Mouse (Mus musculus): ENCODE results near the gene Lca5. TPM values are rescaled to one million over a fixed set of nuclear protein-coding genes. Genes with fewer than 3 reads are reported as not detected.

The Lca5 gene
- total RNA-seq, 2 experiments from 2014 or later: 3.4 to 4.8 TPM

- intact Hi-C loops (cut with DNase I): no loop called here
- no peak for DNase-seq
Observed at GRCm38 (mm10) chr9:83398260-83398659, 42.7 kb downstream of the Lca5 start.

GRCm38 (mm10) chr9:83395456-83395855 lies 45.5 kb downstream of the Lca5 start:
- intact Hi-C loops (cut with DNase I): no loop called here
- no peak for DNase-seq

- DNase-seq: no peak
Observed at GRCm38 (mm10) chr9:83391996-83392395, 48.9 kb downstream of the Lca5 start.

GRCm38 (mm10) chr9:83389570-83389969 lies 51.4 kb downstream of the Lca5 start:
- intact Hi-C loops (cut with DNase I): no loop called here
- no peak for DNase-seq

More at GRCm38 (mm10) chr9:83391996-83392395, 48.9 kb downstream of the Lca5 start:
- intact Hi-C loops (cut with DNase I): no loop called here

- intact Hi-C loops (cut with DNase I): no loop called here
- DNase-seq: no peak
Observed at GRCm38 (mm10) chr9:83386264-83386855, 54.6 kb downstream of the Lca5 start.

DNA sequence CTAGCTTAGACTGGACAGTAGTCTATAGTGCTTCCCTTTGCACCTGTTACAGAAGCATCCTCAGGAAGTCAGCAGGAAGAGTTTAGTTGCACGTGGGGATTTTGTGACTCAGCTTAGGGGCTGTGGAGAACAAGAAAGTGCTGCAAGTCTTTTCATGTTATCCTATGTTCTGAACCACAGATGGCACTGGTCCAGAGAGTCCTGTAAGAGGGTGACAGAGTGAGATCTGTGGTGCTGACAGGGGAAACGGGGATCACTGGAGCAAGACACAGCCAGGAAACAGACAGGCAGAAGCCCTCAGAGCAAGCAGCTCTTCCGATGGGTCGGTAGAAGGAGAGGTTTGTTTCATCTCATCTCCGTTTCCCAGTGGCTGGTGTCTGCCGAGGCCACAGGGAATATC lies 55.6 kb downstream of the Lca5 start:
- intact Hi-C loops (cut with DNase I): no loop called here

GRCm38 (mm10) chr9:83383235-83383634 lies 57.7 kb downstream of the Lca5 start:
- DNase-seq: no peak
- intact Hi-C loops (cut with DNase I): no loop called here

More for the DNA sequence above, 55.6 kb downstream of the Lca5 start:
- DNase-seq: no peak

GRCm38 (mm10) chr9:83382775-83383174 lies 58.2 kb downstream of the Lca5 start:
- intact Hi-C loops (cut with DNase I): no loop called here
- peak in 1 of 2 experiments; percentile 28 for DNase-seq

DNA sequence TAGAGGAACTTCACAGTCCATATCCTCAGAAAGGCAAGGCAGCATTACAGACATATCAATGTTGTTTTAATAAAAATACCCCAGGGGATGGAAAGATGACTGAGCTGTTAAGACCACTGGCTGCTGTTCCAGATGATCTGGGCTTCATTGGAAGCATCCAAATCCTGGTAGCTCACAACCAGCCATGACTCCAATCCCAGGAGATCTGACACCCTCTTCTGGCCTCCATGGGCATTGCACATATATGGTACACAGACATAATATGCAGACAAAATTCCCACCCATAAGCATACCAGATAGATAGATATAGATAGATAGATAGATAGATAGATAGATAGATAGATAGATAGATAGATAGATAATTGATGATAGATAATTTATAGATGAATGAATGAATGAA lies 59.6 kb downstream of the Lca5 start:
- intact Hi-C loops (cut with DNase I): no loop called here
- peak in 1 of 2 experiments; percentile 24 for DNase-seq

- intact Hi-C loops (cut with DNase I): loop anchor here (5.0 kb wide), 1 partner anchor 233 kb away; no protein-coding TSS in a partner anchor
- no peak for DNase-seq
Observed at GRCm38 (mm10) chr9:83379661-83380060, 61.3 kb downstream of the Lca5 start.

DNA sequence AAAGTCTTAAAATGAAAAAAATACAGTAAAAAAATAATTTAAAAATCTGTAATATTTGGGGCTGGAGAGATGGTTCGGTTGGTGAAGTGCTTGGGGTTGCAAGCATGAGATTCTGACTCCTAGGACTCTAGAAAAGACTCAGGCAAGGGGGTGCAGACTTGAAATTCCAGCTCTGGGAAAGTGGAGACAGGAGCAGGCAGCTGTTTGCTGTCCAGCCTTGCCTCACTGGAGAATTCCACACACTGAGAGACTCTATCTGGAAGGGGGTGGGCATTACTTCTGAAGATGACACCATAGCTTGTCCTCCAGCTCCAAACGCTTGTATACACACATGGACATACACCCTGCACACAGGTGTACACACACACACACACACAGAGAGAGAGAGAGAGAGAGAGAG lies 63.8 kb downstream of the Lca5 start:
- intact Hi-C loops (cut with DNase I): loop anchor here (5.0 kb wide), 1 partner anchor 235 kb away; no protein-coding TSS in a partner anchor

DNA sequence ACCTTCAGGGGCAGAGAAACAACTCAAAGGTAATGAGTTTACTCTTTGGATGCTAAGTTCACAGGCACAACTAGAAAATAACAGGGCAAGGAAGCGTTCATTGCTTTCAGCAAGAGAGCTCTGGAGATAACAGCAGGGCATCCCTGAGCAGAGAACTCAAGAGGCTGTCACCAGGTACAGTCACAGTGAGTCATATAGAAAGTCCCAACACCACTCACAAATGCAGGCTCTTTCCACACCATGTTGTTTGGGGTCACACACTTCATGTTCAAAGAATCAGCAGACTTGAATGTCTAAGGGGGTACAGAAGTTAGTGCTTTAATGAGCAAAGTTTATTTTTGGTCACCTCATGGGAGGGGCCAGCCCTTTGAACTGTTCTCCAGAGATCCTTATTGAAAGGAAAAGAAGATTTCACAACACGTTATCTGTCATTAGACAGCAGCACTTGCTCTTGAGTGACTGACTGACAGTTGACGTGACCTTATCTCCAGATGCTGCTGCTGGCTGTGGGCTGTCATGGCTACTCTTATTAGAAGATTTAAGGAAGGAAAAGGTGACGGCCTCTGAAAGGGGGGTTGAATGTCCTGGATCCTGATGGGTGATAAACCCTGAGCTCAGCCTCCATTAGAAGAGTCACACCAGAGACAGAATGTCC lies 65.3 kb downstream of the Lca5 start:
- intact Hi-C loops (cut with DNase I): loop anchor here (5.0 kb wide), 1 partner anchor 237 kb away; no protein-coding TSS in a partner anchor
- DNase-seq: no peak

More for the DNA sequence above, 63.8 kb downstream of the Lca5 start:
- DNase-seq: no peak

DNA sequence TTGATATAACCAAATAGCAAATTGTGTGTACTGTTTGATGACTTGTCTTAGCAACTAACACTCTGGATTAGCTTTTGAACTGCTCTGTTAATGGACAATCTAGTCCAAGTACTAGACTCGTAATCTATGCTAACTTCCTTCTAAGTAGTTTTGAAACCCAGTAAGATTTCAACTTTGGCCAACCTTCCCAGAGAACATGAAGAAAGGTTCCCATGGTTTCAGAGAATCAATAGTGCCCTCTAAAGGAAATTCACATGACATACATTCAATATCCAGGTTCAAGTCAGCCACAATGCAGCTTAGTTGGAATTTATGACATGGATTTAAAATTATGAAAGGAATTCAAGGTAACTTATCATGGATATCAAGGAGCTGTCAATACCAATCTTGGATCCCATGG lies 70.0 kb downstream of the Lca5 start:
- intact Hi-C loops (cut with DNase I): no loop called here
- no peak for DNase-seq

- peak in 1 of 2 experiments; percentile 52 for DNase-seq
- intact Hi-C loops (cut with DNase I): no loop called here
Observed at GRCm38 (mm10) chr9:83368234-83368633, 72.7 kb downstream of the Lca5 start.

DNA sequence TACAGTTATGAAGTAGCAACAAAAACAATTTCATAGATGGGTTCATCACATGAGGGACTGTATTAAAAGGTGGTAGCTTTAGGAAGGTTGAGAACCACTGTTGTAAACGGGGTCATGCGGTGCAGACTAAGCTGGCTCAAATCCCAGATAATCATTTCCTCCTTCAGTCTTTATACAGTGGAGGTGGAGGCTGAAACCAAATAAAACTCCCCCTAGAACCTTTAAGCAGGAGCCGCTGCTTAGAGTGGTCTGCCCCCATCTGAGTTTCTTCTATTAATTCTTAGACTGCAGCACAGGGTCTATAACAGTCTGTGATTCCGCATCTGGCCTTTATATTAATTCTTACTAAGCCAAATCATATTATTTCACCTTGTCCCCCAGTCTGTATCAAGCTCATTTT lies 85.1 kb downstream of the Lca5 start:
- no peak for DNase-seq
- intact Hi-C loops (cut with DNase I): no loop called here

- DNase-seq: no peak
- intact Hi-C loops (cut with DNase I): no loop called here
Observed at GRCm38 (mm10) chr9:83353316-83353715, 87.6 kb downstream of the Lca5 start.

DNA sequence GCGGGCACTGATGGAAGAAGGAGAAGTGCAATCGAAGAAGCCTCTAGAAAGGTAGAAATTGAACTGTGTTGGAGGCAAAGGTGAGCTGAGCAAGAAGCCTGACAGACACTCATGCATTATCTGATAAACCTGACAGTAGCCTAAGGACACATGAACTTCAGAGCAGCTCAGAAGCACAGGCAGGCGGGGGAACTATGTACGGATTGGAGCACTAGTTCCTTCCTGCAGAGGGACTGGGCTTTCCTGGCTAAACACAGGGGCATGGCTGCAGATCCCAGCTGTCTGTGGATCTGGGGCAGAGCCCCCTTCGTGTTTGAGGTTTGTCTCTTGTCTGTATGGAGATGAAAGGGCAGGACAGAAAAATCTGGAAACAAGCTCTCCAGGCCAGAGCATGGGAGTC lies 89.8 kb downstream of the Lca5 start:
- intact Hi-C loops (cut with DNase I): no loop called here
- no peak for DNase-seq

DNA sequence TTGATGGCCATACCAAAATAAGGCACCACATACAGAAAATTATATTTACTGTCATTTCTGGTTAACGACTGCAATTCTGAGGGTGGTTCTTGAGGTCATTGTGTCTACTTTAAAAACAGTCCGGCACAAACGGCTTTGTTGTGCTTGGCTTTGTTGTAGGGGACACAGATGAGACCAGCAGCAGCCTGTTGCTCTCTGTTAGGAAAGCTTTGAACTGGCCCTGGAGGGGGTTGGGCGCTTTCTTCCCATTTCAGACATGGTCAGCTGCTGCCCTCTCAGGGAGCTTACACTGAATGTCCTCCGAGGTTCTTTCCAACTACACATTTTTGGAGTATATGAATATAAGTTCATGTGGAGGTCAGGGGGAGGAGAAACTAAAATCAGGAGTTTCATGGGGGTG lies 90.3 kb downstream of the Lca5 start:
- peak; percentile 53 to 69 for DNase-seq
- intact Hi-C loops (cut with DNase I): no loop called here

GRCm38 (mm10) chr9:83349905-83350304 lies 91.0 kb downstream of the Lca5 start:
- intact Hi-C loops (cut with DNase I): loop anchor here (5.0 kb wide), 1 partner anchor 378 kb away; no protein-coding TSS in a partner anchor
- DNase-seq: no peak

- intact Hi-C loops (cut with DNase I): loop anchor here (5.0 kb wide), 1 partner anchor 377 kb away; no protein-coding TSS in a partner anchor
- peak; percentile 26 to 40 for DNase-seq
Observed at GRCm38 (mm10) chr9:83349504-83349903, 91.4 kb downstream of the Lca5 start.

GRCm38 (mm10) chr9:83347521-83347920 lies 93.4 kb downstream of the Lca5 start:
- no peak for DNase-seq
- intact Hi-C loops (cut with DNase I): loop anchor here (5.0 kb wide), 1 partner anchor 375 kb away; no protein-coding TSS in a partner anchor

Measured in heart, postnatal 14 days (tissue).